Comparison of ENCODE assay signal across 1 mouse cellular context in the genomic region with DNA sequence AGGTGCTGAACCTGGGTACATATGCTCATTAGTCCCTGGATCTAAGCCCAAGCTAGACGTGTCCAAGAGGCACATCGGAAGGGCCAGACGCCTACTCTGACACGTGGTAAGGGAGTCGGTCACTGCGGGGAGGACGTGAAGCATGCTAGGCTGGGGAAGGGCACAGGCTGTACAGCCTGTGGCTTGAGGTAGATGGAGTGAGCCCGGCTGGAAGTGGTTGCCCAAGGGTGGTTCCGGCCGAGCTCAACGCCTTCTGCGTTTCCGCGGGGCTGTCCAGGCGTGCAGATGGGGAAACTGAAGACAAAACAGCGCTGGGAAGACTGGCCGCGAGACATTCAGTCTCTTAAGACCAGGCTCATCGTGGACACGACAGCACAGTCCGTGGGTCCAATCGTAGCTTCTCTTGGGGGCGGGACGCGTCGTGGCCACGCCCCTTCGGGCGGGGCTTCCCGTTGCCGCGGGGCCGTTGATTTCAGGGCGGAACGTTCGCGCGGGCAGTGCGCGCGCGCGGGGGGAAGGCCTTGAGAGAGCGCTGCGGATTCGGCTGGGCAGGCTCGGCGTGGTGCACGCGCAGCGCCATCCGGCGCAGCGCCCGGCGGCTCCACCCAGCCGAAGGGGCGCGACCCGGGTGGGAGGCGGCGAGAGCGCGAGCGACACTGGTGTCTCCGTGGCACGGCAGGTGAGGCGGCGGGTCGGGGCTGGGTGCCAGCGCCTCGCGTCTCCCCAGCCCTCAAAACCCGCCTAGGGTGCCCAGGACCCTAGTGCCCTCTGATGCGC.
A peak's percentile ranks its signal among the peaks of the same experiment; 100 is the strongest.
TF ChIP-seq lines count a peak whose summit lies in the region.

No protein-coding gene starts in this region.

TF ChIP-seq in myocyte, 11 proteins besides CTCF, POLR2A, EP300 and RAD21 (continued from another document):
- TF ChIP-seq REST (IDR thresholded peaks at IDR 0.05; ENCODE audit: insufficient read depth, insufficient read length), result peak; percentile 26
- TF ChIP-seq E2F4 (IDR thresholded peaks at IDR 0.05; ENCODE audit: insufficient read depth), result peak; percentile 78
- peak; percentile 59 for TF ChIP-seq MAX (IDR thresholded peaks at IDR 0.05; ENCODE audit: low read depth)
- peak; percentile 70 for TF ChIP-seq USF1 (IDR thresholded peaks at IDR 0.05; ENCODE audit: low read depth)
- peak; percentile 37 for TF ChIP-seq TCF3 (IDR thresholded peaks at IDR 0.05; ENCODE audit: insufficient read length, low read depth)
- TF ChIP-seq MYOG (IDR thresholded peaks at IDR 0.05; ENCODE audit: control insufficient read depth in 1 of 3, insufficient read depth in 1 of 3, insufficient read length in 2 of 3, low read depth in 2 of 3), result peak in 2 of 3 experiments; percentile 50 to 56
- peak; percentile 86 for TF ChIP-seq POLR2AphosphoS2 (IDR thresholded peaks at IDR 0.05; ENCODE audit: insufficient read length, low read depth)
- no peak for TF ChIP-seq TCF12 (IDR thresholded peaks at IDR 0.05; ENCODE audit: insufficient read depth, poor library complexity, severe bottlenecking)
- no peak for TF ChIP-seq CEBPB (IDR thresholded peaks at IDR 0.05; ENCODE audit: insufficient read depth, poor library complexity, severe bottlenecking)
- peak in 1 of 3 experiments; percentile 71 for TF ChIP-seq MYOD1 (IDR thresholded peaks at IDR 0.05; ENCODE audit: control insufficient read depth in 1 of 3, insufficient read length in 2 of 3, low read depth in 2 of 3)
